Mouse (Mus musculus) stomach, embryonic 15.5 days (tissue): ENCODE measurements around the gene Rbfox1. TPM values are rescaled to one million over a fixed set of nuclear protein-coding genes. Genes with fewer than 3 reads are reported as not detected.

Experiments used
- ATAC-seq: fragments of 200-750 bp; cut with Nextera tagmentation; 2 replicates; pipeline ENCODE4 v1.8.0; 2017; ENCODE audit warnings: low read depth, moderate number of reproducible peaks, moderate TSS enrichment; ENCODE audit not compliant: insufficient read depth, low FRiP score
- H3K27ac ChIP-seq: fragments of 300-500 bp; sonication (generic); 2 replicates; pipeline ENCODE4 v1.5.1; 2015; ENCODE audit warnings: mild to moderate bottlenecking, inconsistent platforms
- H3K27me3 ChIP-seq: fragments of 300-500 bp; sonication (generic); replicated peaks from 2 replicates; pipeline ENCODE4 v1.6.1; 2015; ENCODE audit warnings: inconsistent platforms
- H3K36me3 ChIP-seq: fragments of 300-500 bp; sonication (generic); 2 replicates; pipeline ENCODE4 v1.6.1; 2015; ENCODE audit warnings: inconsistent platforms
- H3K4me1 ChIP-seq: fragments of 300-500 bp; sonication (generic); 2 replicates; pipeline ENCODE4 v1.6.1; 2015; ENCODE audit warnings: inconsistent platforms
- H3K4me2 ChIP-seq: fragments of 300-500 bp; sonication (generic); 2 replicates; pipeline ENCODE4 v1.6.1; 2015; ENCODE audit warnings: mild to moderate bottlenecking, inconsistent platforms
- H3K4me3 ChIP-seq: fragments of 300-500 bp; sonication (generic); replicated peaks from 2 replicates; pipeline ENCODE4 v1.5.1; 2015; ENCODE audit warnings: inconsistent platforms
- H3K9ac ChIP-seq: fragments of 300-500 bp; sonication (generic); 2 replicates; pipeline ENCODE4 v1.6.1; 2015; ENCODE audit warnings: inconsistent platforms
- H3K9me3 ChIP-seq: fragments of 300-500 bp; sonication (generic); 2 replicates; pipeline ENCODE4 v1.6.1; 2016; ENCODE audit warnings: inconsistent platforms
- WGBS: fragments of 180-500 bp; shearing (Covaris S2); methylation state at CpG from one replicate; pipeline ENCODE4 v1.1.7; 2015; 5-methylcytosine and 5-hydroxymethylcytosine counted together
- polyA plus RNA-seq: library from polyadenylated mRNA; unstranded; fragments of >200 nt; fragmentation: Nextera tagmentation; extraction: Ambion mirVana; gene quantifications from 2 replicates; pipeline ENCODE4 v1.2.1, GENCODE M21; 2015

Rbfox1 gene
- polyA plus RNA-seq, 1 experiment from 2014 or later: 3.5 TPM

GRCm38 (mm10) chr16:7164153-7164737, 1279.1 kb downstream of the Rbfox1 start:
- no peak for ATAC-seq
- Histone ChIP-seq H3K27ac (no peak overlapping the region), H3K27me3 (no peaks in the 10 kb centered on the region), H3K9me3 (no peaks in the 10 kb centered on the region), H3K4me2 (no peak overlapping the region), H3K9ac (no peak overlapping the region), H3K4me1 (no peaks in the 10 kb centered on the region), H3K36me3 (no peaks in the 10 kb centered on the region), H3K4me3 (no peak overlapping the region)
- 86% methylated on average over 8 of the region's 8 CpGs for WGBS

- Histone ChIP-seq H3K4me3 (no peak overlapping the region), H3K36me3 (no peaks in the 10 kb centered on the region), H3K4me2 (no peak overlapping the region), H3K9me3 (no peaks in the 10 kb centered on the region), H3K9ac (no peak overlapping the region), H3K27me3 (no peaks in the 10 kb centered on the region), H3K4me1 (no peaks in the 10 kb centered on the region), H3K27ac (no peak overlapping the region)
- no peak for ATAC-seq
- 97% methylated on average over 2 of the region's 2 CpGs for WGBS
These were observed 1290.8 kb downstream of the Rbfox1 start for GRCm38 (mm10) chr16:7175960-7176359.

- Histone ChIP-seq H3K27me3 (no peaks in the 10 kb centered on the region), H3K4me2 (no peak overlapping the region), H3K36me3 (no peaks in the 10 kb centered on the region), H3K9ac (no peak overlapping the region), H3K9me3 (no peaks in the 10 kb centered on the region), H3K4me3 (no peak overlapping the region), H3K4me1 (no peaks in the 10 kb centered on the region), H3K27ac (no peak overlapping the region)
- no peak for ATAC-seq
- WGBS: 35% methylated on average over 2 of the region's 2 CpGs
These were observed 1302.6 kb downstream of the Rbfox1 start for GRCm38 (mm10) chr16:7187788-7188187.

- H3K27me3 ChIP-seq: no peaks in the 10 kb centered on the region
- no peak overlapping the region for H3K4me3 ChIP-seq
- no peak overlapping the region for H3K4me2 ChIP-seq
- H3K9me3 ChIP-seq: no peaks in the 10 kb centered on the region
- no peak overlapping the region for H3K9ac ChIP-seq
- H3K4me1 ChIP-seq: no peaks in the 10 kb centered on the region
- ATAC-seq: no peak
- 54% methylated on average over 5 of the region's 5 CpGs for WGBS
- H3K36me3 ChIP-seq: no peaks in the 10 kb centered on the region
- H3K27ac ChIP-seq: no peak overlapping the region
These were observed 1308.4 kb downstream of the Rbfox1 start for GRCm38 (mm10) chr16:7193535-7193934.

- H3K36me3 ChIP-seq: no peaks in the 10 kb centered on the region
- H3K4me2 ChIP-seq: no peak overlapping the region
- no peak overlapping the region for H3K27ac ChIP-seq
- ATAC-seq: no peak
- H3K4me1 ChIP-seq: no peaks in the 10 kb centered on the region
- 73% methylated on average over 5 of the region's 5 CpGs for WGBS
- H3K9ac ChIP-seq: no peak overlapping the region
- H3K9me3 ChIP-seq: no peaks in the 10 kb centered on the region
- no peaks in the 10 kb centered on the region for H3K27me3 ChIP-seq
- no peak overlapping the region for H3K4me3 ChIP-seq
These were observed 1312.8 kb downstream of the Rbfox1 start for GRCm38 (mm10) chr16:7197953-7198352.

GRCm38 (mm10) chr16:7200239-7200638, 1315.1 kb downstream of the Rbfox1 start:
- Histone ChIP-seq H3K27ac (no peak overlapping the region), H3K27me3 (no peaks in the 10 kb centered on the region), H3K9ac (no peak overlapping the region), H3K4me1 (no peaks in the 10 kb centered on the region), H3K36me3 (no peaks in the 10 kb centered on the region), H3K4me3 (no peak overlapping the region), H3K9me3 (no peaks in the 10 kb centered on the region), H3K4me2 (no peak overlapping the region)
- ATAC-seq: no peak
- 81% methylated on average over 3 of the region's 3 CpGs for WGBS

- H3K9me3 ChIP-seq: no peaks in the 10 kb centered on the region
- no peak for ATAC-seq
- H3K4me3 ChIP-seq: no peak overlapping the region
- H3K36me3 ChIP-seq: no peaks in the 10 kb centered on the region
- no peak overlapping the region for H3K9ac ChIP-seq
- no peak overlapping the region for H3K4me2 ChIP-seq
- H3K27me3 ChIP-seq: no peaks in the 10 kb centered on the region
- H3K4me1 ChIP-seq: no peaks in the 10 kb centered on the region
- 58% methylated on average over 4 of the region's 4 CpGs for WGBS
- H3K27ac ChIP-seq: no peak overlapping the region
These were observed 1316.7 kb downstream of the Rbfox1 start for GRCm38 (mm10) chr16:7201816-7202215.

- Histone ChIP-seq H3K27me3 (no peaks in the 10 kb centered on the region), H3K9ac (no peak overlapping the region), H3K4me2 (no peak overlapping the region), H3K9me3 (no peaks in the 10 kb centered on the region), H3K4me3 (no peak overlapping the region), H3K4me1 (no peaks in the 10 kb centered on the region), H3K27ac (no peak overlapping the region), H3K36me3 (no peaks in the 10 kb centered on the region)
- WGBS: 65% methylated on average over 2 of the region's 2 CpGs
- ATAC-seq: no peak
These were observed 1321.2 kb downstream of the Rbfox1 start for GRCm38 (mm10) chr16:7206116-7206900.

GRCm38 (mm10) chr16:7207599-7207998, 1322.4 kb downstream of the Rbfox1 start:
- no peaks in the 10 kb centered on the region for H3K36me3 ChIP-seq
- 59% methylated on average over 2 of the region's 2 CpGs for WGBS
- no peak overlapping the region for H3K4me2 ChIP-seq
- H3K27me3 ChIP-seq: no peaks in the 10 kb centered on the region
- H3K4me1 ChIP-seq: no peaks in the 10 kb centered on the region
- H3K9ac ChIP-seq: no peak overlapping the region
- H3K27ac ChIP-seq: no peak overlapping the region
- ATAC-seq: no peak
- no peaks in the 10 kb centered on the region for H3K9me3 ChIP-seq
- H3K4me3 ChIP-seq: no peak overlapping the region

- no peak overlapping the region for H3K9ac ChIP-seq
- ATAC-seq: no peak
- no peaks in the 10 kb centered on the region for H3K9me3 ChIP-seq
- H3K4me1 ChIP-seq: no peaks in the 10 kb centered on the region
- H3K4me3 ChIP-seq: no peak overlapping the region
- no peaks in the 10 kb centered on the region for H3K36me3 ChIP-seq
- no peak overlapping the region for H3K4me2 ChIP-seq
- 60% methylated on average over 4 of the region's 4 CpGs for WGBS
- H3K27ac ChIP-seq: no peak overlapping the region
- no peaks in the 10 kb centered on the region for H3K27me3 ChIP-seq
These were observed 1327.6 kb downstream of the Rbfox1 start for GRCm38 (mm10) chr16:7212756-7213155.

GRCm38 (mm10) chr16:7223265-7223664, 1338.1 kb downstream of the Rbfox1 start:
- Histone ChIP-seq H3K27me3 (no peaks in the 10 kb centered on the region), H3K9ac (no peak overlapping the region), H3K4me1 (no peaks in the 10 kb centered on the region), H3K4me3 (no peak overlapping the region), H3K9me3 (no peaks in the 10 kb centered on the region), H3K27ac (no peak overlapping the region), H3K4me2 (no peak overlapping the region), H3K36me3 (no peaks in the 10 kb centered on the region)
- WGBS: 73% methylated on average over 2 of the region's 2 CpGs
- ATAC-seq: no peak

GRCm38 (mm10) chr16:7226000-7226399, 1340.8 kb downstream of the Rbfox1 start:
- ATAC-seq: no peak
- Histone ChIP-seq H3K4me1 (no peaks in the 10 kb centered on the region), H3K9me3 (no peaks in the 10 kb centered on the region), H3K9ac (no peak overlapping the region), H3K36me3 (no peaks in the 10 kb centered on the region), H3K27me3 (no peaks in the 10 kb centered on the region), H3K4me3 (no peak overlapping the region), H3K4me2 (no peak overlapping the region), H3K27ac (no peak overlapping the region)
- WGBS: 93% methylated on average over 3 of the region's 3 CpGs
